Comparison of ENCODE assay signal across 8 mouse cellular contexts in genomic region chr12:117516179-117516578, GRCm38 (mm10). TPM values are rescaled to one million over a fixed set of nuclear protein-coding genes. Genes with fewer than 3 reads are reported as not detected.
DNase-seq lines count a peak whose midpoint lies in the region.

Gene Rapgef5, plus strand, starts transcription at chr12:117516479.

- DNase-seq in gastrocnemius, postnatal 10 days, result no peak
- no peak for DNase-seq in gastrocnemius, adult 8-10 months (ENCODE audit: low spot score in 2 of 2)
- no peak for DNase-seq in urinary bladder, adult 2 months (ENCODE audit: low spot score)
- DNase-seq in urinary bladder, postnatal 25 days (ENCODE audit: low spot score), result no peak
- no peak for DNase-seq in layer of hippocampus, postnatal 14 days (ENCODE audit: low spot score in 2 of 2)
- no peak for DNase-seq in ovary, adult 18-20 months (ENCODE audit: low spot score)
- no peak for DNase-seq in Muller cell, postnatal 12 days (ENCODE audit: inconsistent ontology term)
- DNase-seq in T-cell, adult 2 months (ENCODE audit: low spot score), result no peak

RNA-seq across cellular contexts. Expression of gene Rapgef5, which starts in this region (rescaled TPM):
- 10 to 100 TPM; 11.9 to 13.1 TPM for total RNA-seq in gastrocnemius, postnatal 10 days (2021)
- total RNA-seq in gastrocnemius, adult 8-10 months (2022), result 1 to 10 TPM; 2.5 to 4.2 (median 3.2) TPM
- polyA plus RNA-seq in urinary bladder, adult 2 months (2012; rRNA removed), result 10.9 and 11.4 TPM in 2 replicates
- total RNA-seq in layer of hippocampus, postnatal 14 days (2021), result 100 to 1,000 TPM; 123 to 126 TPM

Comparison
In these comparisons a context has a peak if more than half of its experiments do, and no peak if none do; other contexts are left out.
1. RNA of gene Rapgef5 (total RNA-seq): 123 to 126 TPM in layer of hippocampus, postnatal 14 days; 11.9 to 13.1 TPM in gastrocnemius, postnatal 10 days and 2.5 to 4.2 TPM in gastrocnemius, adult 8-10 months; every median in the first group is over 4 times any median in the second.